Mouse (Mus musculus): ENCODE results near the gene Prl2c2. TPM values are rescaled to one million over a fixed set of nuclear protein-coding genes. Genes with fewer than 3 reads are reported as not detected.

The Prl2c2 gene
- not detected in 2 replicates for polyA plus RNA-seq (2012; ENCODE audit: low replicate concordance)

GRCm38 (mm10) chr13:13005283-13005682 lies at the start of gene Prl2c2:
Prl2c2 (minus strand) TSS chr13:13005383.

Other genes with a start within 250 kb of the Prl2c2 start
- gene Prl2c3, start 205.3 kb downstream of the Prl2c2 start, polyA plus RNA-seq (2012; ENCODE audit: low replicate concordance), result not detected in 2 replicates
- not detected in 2 replicates for gene Prl2c5, start 177.3 kb upstream of the Prl2c2 start, polyA plus RNA-seq (2012; ENCODE audit: low replicate concordance)